Mouse (Mus musculus): ENCODE data around the gene Yeats2. TPM values are rescaled to one million over a fixed set of nuclear protein-coding genes. Genes with fewer than 3 reads are reported as not detected.

Gene Yeats2
- polyA plus RNA-seq, 1 experiment from 2014 or later, result 4.4 TPM

DNA sequence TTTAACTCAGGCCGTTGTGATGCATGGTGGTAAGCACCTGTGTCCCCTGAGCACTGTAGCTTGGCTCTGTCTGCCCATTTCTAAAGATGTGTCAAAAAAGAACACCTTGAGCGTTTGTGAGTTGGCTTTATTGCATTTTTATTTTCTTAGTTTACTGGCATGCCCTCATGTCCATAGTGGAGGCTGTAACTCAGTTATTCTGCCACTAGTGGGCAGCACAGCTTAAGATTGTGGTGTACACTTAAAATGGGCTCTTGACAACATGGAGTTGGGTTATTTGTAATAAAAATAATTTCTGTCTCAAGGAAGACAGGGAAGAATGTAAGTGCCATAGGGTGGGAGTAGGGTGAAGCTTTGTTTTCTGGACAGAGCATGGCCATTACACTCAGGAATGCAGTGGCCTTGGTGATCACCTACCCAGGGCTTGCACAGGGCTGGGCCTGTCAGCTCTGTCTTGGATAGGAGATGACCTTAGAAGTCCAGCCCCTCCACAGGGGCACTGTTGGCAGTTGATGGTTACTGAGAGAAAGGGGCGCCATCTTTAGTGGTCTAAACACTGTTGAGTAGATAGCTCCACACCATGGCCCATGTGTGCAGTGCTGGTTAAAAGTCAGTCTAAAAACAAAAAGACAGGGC, 72.8 kb downstream of the Yeats2 start:
- whole genome bisulfite sequencing (ENCODE audit: insufficient replicate concordance), result 77% methylated on average over 3 of the region's 3 CpGs
- no peak overlapping the region for H3K27ac ChIP-seq (ENCODE audit: low read length)
- H3K4me1 ChIP-seq (ENCODE audit: control insufficient read depth, low read depth, low read length), result no peaks in the 10 kb centered on the region
- ATAC-seq (ENCODE audit: low read depth), result no peak
- no peak overlapping the region for H3K4me3 ChIP-seq (ENCODE audit: low read depth, low read length)
- no peak overlapping the region for H3K4me2 ChIP-seq (ENCODE audit: low read depth, low read length)
- no peak overlapping the region for H3K9ac ChIP-seq (ENCODE audit: low read depth, low read length)
- no peaks in the 10 kb centered on the region for H3K9me3 ChIP-seq (replicated peaks; ENCODE audit: control insufficient read depth, low read length)
- H3K27me3 ChIP-seq (ENCODE audit: control insufficient read depth, insufficient read depth, low read depth, low read length), result no peaks in the 10 kb centered on the region
- peaks cover 8% of the 10 kb centered on the region; the same call in 1 of the 2 replicates for H3K36me3 ChIP-seq (ENCODE audit: control insufficient read depth, insufficient read depth)

DNA sequence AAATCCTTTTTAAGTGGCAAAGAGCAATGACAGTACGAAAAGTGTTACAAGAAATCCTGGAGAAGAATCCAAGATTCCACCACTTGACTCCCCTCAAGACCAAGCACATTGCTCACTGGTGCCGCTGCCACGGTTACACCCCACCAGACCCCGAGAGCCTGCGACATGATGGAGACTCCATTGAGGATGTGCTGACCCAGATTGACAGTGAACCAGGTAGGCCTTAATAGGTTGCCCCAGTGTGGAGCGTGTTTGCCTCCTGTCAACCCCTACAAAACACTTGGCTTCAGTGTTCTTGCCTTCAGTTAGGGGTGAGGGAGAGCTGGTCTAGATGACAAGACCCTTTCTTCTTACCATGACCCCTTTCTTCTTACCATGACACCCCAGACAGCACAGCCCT, 81.9 kb downstream of the Yeats2 start:
- Histone ChIP-seq H3K36me3 (ENCODE audit: control insufficient read depth, insufficient read depth) (peaks cover 14% of the 10 kb centered on the region), H3K9ac (ENCODE audit: low read depth, low read length) (no peak overlapping the region), H3K4me1 (ENCODE audit: control insufficient read depth, low read depth, low read length) (no peaks in the 10 kb centered on the region), H3K27ac (ENCODE audit: low read length) (no peak overlapping the region), H3K4me2 (ENCODE audit: low read depth, low read length) (no peak overlapping the region), H3K4me3 (ENCODE audit: low read depth, low read length) (no peak overlapping the region), H3K9me3 (replicated peaks; ENCODE audit: control insufficient read depth, low read length) (no peaks in the 10 kb centered on the region), H3K27me3 (ENCODE audit: control insufficient read depth, insufficient read depth, low read depth, low read length) (no peaks in the 10 kb centered on the region)
- WGBS (ENCODE audit: insufficient replicate concordance), result 89% methylated on average over 6 of the region's 6 CpGs
- no peak for ATAC-seq (ENCODE audit: low read depth)

DNA sequence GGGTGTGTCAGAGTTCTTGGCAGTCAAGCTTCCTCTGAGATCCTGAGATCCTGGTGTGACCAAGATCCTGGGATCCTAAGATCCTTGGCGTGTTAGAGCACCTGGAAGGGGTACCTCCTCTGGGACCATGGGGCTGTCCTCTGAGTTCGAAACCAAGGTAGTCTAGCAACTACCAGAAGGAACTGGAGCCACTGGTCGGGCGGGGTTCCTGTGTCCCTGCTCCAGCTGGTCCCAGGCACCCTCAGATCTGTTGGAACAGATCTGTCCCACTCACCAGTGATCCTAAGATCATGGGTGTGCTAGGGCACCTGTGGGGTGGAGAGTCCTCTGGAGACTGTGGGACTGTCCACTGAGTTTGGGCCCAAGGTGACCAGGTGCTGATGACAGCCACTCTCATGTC, 85.8 kb downstream of the Yeats2 start:
- no peak overlapping the region for H3K4me2 ChIP-seq (ENCODE audit: low read depth, low read length)
- WGBS (ENCODE audit: insufficient replicate concordance), result 60% methylated on average over 4 of the region's 4 CpGs
- H3K36me3 ChIP-seq (ENCODE audit: control insufficient read depth, insufficient read depth), result peaks cover 20% of the 10 kb centered on the region
- H3K4me3 ChIP-seq (ENCODE audit: low read depth, low read length), result no peak overlapping the region
- no peak overlapping the region for H3K9ac ChIP-seq (ENCODE audit: low read depth, low read length)
- H3K27me3 ChIP-seq (ENCODE audit: control insufficient read depth, insufficient read depth, low read depth, low read length), result no peaks in the 10 kb centered on the region
- H3K9me3 ChIP-seq (replicated peaks; ENCODE audit: control insufficient read depth, low read length), result no peaks in the 10 kb centered on the region
- no peak overlapping the region for H3K27ac ChIP-seq (ENCODE audit: low read length)
- no peak for ATAC-seq (ENCODE audit: low read depth)
- H3K4me1 ChIP-seq (ENCODE audit: control insufficient read depth, low read depth, low read length), result no peaks in the 10 kb centered on the region

DNA sequence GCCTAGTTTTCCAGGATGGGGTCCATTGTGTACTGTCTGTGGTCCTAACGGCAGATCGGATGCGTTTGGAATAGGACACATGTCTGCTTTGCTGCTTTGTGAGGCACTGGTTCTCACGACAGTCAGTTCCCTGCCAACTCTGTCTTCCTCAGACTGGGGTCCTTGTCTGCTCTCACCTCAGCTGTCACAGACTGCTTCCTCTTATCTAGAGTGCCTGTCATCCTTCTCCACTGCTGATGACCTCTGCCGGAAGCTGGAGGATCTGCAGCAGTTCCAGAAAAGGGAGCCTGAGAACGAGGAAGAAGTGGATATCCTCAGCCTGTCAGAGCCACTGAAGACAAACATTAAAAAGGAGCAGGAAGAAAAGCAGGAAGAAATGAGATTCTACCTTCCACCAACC, 86.6 kb downstream of the Yeats2 start:
- no peak overlapping the region for H3K9ac ChIP-seq (ENCODE audit: low read depth, low read length)
- H3K4me3 ChIP-seq (ENCODE audit: low read depth, low read length), result no peak overlapping the region
- peaks cover 18% of the 10 kb centered on the region for H3K36me3 ChIP-seq (ENCODE audit: control insufficient read depth, insufficient read depth)
- no peak for ATAC-seq (ENCODE audit: low read depth)
- no peak overlapping the region for H3K4me2 ChIP-seq (ENCODE audit: low read depth, low read length)
- H3K4me1 ChIP-seq (ENCODE audit: control insufficient read depth, low read depth, low read length), result no peaks in the 10 kb centered on the region
- WGBS (ENCODE audit: insufficient replicate concordance), result 48% methylated on average over 6 of the region's 6 CpGs
- no peaks in the 10 kb centered on the region for H3K9me3 ChIP-seq (replicated peaks; ENCODE audit: control insufficient read depth, low read length)
- no peak overlapping the region for H3K27ac ChIP-seq (ENCODE audit: low read length)
- H3K27me3 ChIP-seq (ENCODE audit: control insufficient read depth, insufficient read depth, low read depth, low read length), result no peaks in the 10 kb centered on the region

DNA sequence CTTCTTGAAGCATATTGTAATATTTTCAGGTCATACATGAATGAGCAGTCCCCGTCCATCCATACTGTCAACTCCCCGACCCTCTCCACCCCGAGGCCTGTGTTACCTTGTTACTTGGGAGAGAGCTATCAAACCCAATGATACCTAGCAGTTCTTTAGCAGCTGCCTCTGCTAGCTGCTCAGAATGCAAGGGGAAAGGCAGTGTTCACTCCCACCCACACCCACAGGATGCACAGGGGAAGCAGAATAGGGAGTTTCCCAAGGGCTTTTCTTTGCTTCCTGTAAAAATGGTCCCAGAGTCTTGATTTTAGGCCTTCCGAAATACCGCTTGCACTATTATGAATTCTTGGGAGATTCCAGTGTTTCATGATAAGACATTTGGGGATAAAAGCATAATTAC, 87.3 kb downstream of the Yeats2 start:
- ATAC-seq (ENCODE audit: low read depth), result no peak
- Histone ChIP-seq H3K4me1 (ENCODE audit: control insufficient read depth, low read depth, low read length) (no peaks in the 10 kb centered on the region), H3K4me2 (ENCODE audit: low read depth, low read length) (no peak overlapping the region), H3K36me3 (ENCODE audit: control insufficient read depth, insufficient read depth) (peaks cover 12% of the 10 kb centered on the region), H3K27ac (ENCODE audit: low read length) (no peak overlapping the region), H3K4me3 (ENCODE audit: low read depth, low read length) (no peak overlapping the region), H3K9ac (ENCODE audit: low read depth, low read length) (no peak overlapping the region), H3K27me3 (ENCODE audit: control insufficient read depth, insufficient read depth, low read depth, low read length) (no peaks in the 10 kb centered on the region), H3K9me3 (replicated peaks; ENCODE audit: control insufficient read depth, low read length) (no peaks in the 10 kb centered on the region)
- 88% methylated on average over 5 of the region's 5 CpGs for WGBS (ENCODE audit: insufficient replicate concordance)

DNA sequence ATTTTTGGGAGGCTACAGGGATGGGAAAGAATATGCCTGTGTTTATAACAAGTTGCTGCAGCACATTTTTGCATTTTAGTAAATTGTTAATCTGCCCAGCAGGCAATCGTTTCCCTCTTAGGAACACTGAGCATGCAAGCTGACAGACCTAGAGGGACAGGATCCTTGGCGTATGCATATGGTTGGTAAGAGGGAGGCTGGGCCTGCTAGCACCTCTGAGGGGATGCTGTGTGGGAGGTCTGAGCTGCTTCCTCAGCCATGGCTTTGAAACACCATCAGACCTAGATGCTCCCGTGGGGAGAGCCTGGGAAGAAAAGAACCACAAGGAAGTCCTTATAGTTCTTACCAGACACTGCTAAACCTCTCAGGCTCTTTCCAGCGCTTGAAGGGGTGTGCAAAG, 93.5 kb downstream of the Yeats2 start:
- 58% methylated on average over 4 of the region's 4 CpGs for WGBS (ENCODE audit: insufficient replicate concordance)
- Histone ChIP-seq H3K4me2 (ENCODE audit: low read depth, low read length) (no peak overlapping the region), H3K9ac (ENCODE audit: low read depth, low read length) (no peak overlapping the region), H3K4me1 (ENCODE audit: control insufficient read depth, low read depth, low read length) (no peaks in the 10 kb centered on the region), H3K9me3 (replicated peaks; ENCODE audit: control insufficient read depth, low read length) (no peaks in the 10 kb centered on the region), H3K27ac (ENCODE audit: low read length) (no peak overlapping the region), H3K4me3 (ENCODE audit: low read depth, low read length) (no peak overlapping the region), H3K36me3 (ENCODE audit: control insufficient read depth, insufficient read depth) (peaks cover 2% of the 10 kb centered on the region; the same call in 1 of the 2 replicates), H3K27me3 (ENCODE audit: control insufficient read depth, insufficient read depth, low read depth, low read length) (peaks cover 3% of the 10 kb centered on the region)
- no peak for ATAC-seq (ENCODE audit: low read depth)

DNA sequence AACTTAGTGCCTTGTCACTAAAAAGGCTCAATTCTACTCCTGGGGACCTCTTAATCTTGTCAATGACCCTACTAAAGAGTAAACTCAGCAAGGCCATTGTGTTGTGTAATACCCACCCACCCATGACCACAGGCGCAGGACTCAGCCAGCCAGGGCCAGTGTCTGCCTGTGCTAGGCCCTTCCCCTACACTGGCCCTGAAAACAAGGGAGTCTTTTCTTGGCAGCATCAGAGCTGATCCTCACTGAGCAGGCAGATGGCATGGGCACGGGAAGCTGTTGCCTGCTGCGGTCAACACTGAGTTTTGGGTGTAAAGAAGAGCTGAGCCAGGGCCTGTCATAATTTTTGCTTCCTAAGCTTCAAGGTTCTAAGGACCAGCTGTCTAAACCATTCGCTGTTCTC, 96.6 kb downstream of the Yeats2 start:
- Histone ChIP-seq H3K36me3 (ENCODE audit: control insufficient read depth, insufficient read depth) (no peaks in the 10 kb centered on the region), H3K4me1 (ENCODE audit: control insufficient read depth, low read depth, low read length) (no peaks in the 10 kb centered on the region; the same call in 1 of the 2 replicates), H3K9ac (ENCODE audit: low read depth, low read length) (no peak overlapping the region), H3K4me3 (ENCODE audit: low read depth, low read length) (no peak overlapping the region), H3K27ac (ENCODE audit: low read length) (no peak overlapping the region), H3K4me2 (ENCODE audit: low read depth, low read length) (no peak overlapping the region), H3K9me3 (replicated peaks; ENCODE audit: control insufficient read depth, low read length) (no peaks in the 10 kb centered on the region), H3K27me3 (ENCODE audit: control insufficient read depth, insufficient read depth, low read depth, low read length) (peaks cover 33% of the 10 kb centered on the region)
- ATAC-seq (ENCODE audit: low read depth), result peak; percentile 35; the same call in 1 of the 2 replicates
- 51% methylated on average over 4 of the region's 4 CpGs for WGBS (ENCODE audit: insufficient replicate concordance)

DNA sequence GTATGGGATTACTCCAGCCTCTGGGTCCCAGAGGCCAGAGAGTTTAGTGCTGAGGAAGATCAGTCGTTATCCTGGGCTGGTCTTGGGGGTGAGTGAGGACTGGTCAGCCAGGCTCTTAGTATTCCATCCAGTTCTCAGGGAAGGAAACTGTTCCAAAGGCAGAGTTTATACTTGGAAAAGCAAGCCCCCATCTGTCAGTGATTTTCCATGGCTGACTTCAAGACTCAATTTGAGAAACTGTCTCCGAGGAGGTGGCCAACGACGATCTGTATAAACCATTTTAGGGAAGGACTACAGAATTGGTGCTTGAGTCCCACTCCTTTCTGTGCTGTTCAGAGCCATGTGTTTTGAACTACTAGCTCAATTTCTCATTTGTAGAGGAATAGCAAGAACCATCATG, 97.8 kb downstream of the Yeats2 start:
- Histone ChIP-seq H3K4me2 (ENCODE audit: low read depth, low read length) (no peak overlapping the region), H3K9ac (ENCODE audit: low read depth, low read length) (no peak overlapping the region), H3K27ac (ENCODE audit: low read length) (no peak overlapping the region), H3K9me3 (replicated peaks; ENCODE audit: control insufficient read depth, low read length) (no peaks in the 10 kb centered on the region), H3K27me3 (ENCODE audit: control insufficient read depth, insufficient read depth, low read depth, low read length) (peaks cover 35% of the 10 kb centered on the region), H3K4me1 (ENCODE audit: control insufficient read depth, low read depth, low read length) (no peaks in the 10 kb centered on the region; the same call in 1 of the 2 replicates), H3K4me3 (ENCODE audit: low read depth, low read length) (no peak overlapping the region), H3K36me3 (ENCODE audit: control insufficient read depth, insufficient read depth) (no peaks in the 10 kb centered on the region)
- no peak for ATAC-seq (ENCODE audit: low read depth)
- WGBS (ENCODE audit: insufficient replicate concordance), result 80% methylated on average over 4 of the region's 4 CpGs

DNA sequence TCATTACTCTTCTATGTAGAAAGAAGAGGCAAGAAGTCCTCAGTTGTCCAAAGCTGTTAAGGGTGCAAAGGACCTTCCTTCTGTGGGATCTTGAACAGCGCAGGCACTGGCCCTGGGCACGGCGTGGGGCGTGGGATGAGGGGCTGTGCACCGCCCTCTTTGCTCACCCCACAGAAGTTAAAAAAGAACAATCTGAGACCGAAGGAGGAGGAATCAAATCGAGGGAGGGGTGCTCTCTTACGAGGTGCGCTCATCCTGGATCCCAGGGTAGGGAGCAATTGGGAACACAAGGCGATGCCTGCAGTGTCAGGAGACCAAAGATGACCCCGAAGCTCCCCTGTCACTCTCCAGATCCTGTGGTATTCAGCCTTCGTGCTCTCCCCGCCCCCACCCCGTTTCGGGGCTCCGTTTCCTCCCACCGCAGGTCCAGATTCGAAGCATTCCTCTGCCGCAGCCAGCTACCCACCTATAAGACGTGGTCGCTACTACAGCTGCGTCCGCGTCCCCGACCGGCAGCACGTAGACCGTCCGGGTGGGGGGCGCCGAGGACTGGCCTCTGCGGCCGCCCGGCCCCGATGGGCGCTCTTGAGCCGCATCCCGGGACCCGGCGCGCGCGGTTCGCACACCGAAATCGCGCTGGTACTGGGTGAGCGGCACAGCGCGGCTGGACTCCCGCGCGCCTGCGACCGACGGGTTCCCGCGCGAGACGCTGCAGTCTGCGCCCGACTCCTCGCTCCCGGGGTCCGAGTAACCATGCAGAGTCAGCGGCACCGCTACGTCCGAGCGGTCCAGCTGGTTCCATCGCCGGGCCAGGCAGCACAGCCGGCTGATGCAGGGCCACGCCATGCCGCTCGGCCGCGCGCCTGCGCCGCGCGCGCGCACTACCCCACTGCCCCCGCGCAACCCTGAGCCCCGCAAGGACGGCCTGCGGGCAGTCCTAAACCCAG, 99.9 kb downstream of the Yeats2 start, which contains the start of gene Map6d1:
Gene Map6d1, minus strand, starts transcription at position 891 of the 947 bp plus-strand sequence.
- 2% methylated on average over 86 of the region's 90 CpGs for WGBS (ENCODE audit: insufficient replicate concordance)
- Histone ChIP-seq H3K27ac (ENCODE audit: low read length) (no peak within 1 kb of the TSS), H3K9me3 (replicated peaks; ENCODE audit: control insufficient read depth, low read length) (no peaks in the 10 kb centered on the region), H3K4me2 (ENCODE audit: low read depth, low read length) (peak within 1 kb of the TSS; percentile 78), H3K27me3 (ENCODE audit: control insufficient read depth, insufficient read depth, low read depth, low read length) (peaks cover 35% of the 10 kb centered on the region), H3K4me3 (ENCODE audit: low read depth, low read length) (peak within 1 kb of the TSS; percentile 61), H3K9ac (ENCODE audit: low read depth, low read length) (no peak within 1 kb of the TSS), H3K36me3 (ENCODE audit: control insufficient read depth, insufficient read depth) (no peaks in the 10 kb centered on the region), H3K4me1 (ENCODE audit: control insufficient read depth, low read depth, low read length) (no peaks in the 10 kb centered on the region; the same call in 1 of the 2 replicates)
- ATAC-seq (ENCODE audit: low read depth), result 0 out of 2 replicates have a peak, but pooled peaks have one; percentile 13

All from liver, embryonic 16.5 days (tissue).